8 mouse cellular contexts compared by ENCODE assay signal in genomic region chr11:20201661-20202101, GRCm38 (mm10). TPM values are rescaled to one million over a fixed set of nuclear protein-coding genes. Genes with fewer than 3 reads are reported as not detected.
A peak's percentile ranks its signal among the peaks of the same experiment; 100 is the strongest.
DNase-seq lines count a peak whose midpoint lies in the region; ATAC-seq and TF ChIP-seq lines count a peak whose summit lies in the region.

No protein-coding gene starts in this region.

- peak overlapping the region; percentile 97 for H3K4me3 ChIP-seq in spleen, adult 2 months (ENCODE audit: extremely low read depth, insufficient read depth, insufficient read length)
- H3K4me3 ChIP-seq in brown adipose tissue, adult 24 weeks (ENCODE audit: insufficient read depth, low read depth, low read length) = peak overlapping the region; percentile 100
- peak overlapping the region; percentile 100 for H3K4me3 ChIP-seq in intestine, embryonic 15.5 days (replicated peaks)
- H3K4me3 ChIP-seq in liver, embryonic 11.5 days (ENCODE audit: low read depth, low read length) = peak overlapping the region; percentile 87
- peak overlapping the region; percentile 98 for H3K4me3 ChIP-seq in midbrain, embryonic 16.5 days (ENCODE audit: low read depth, low read length)

- no peaks in the 10 kb centered on the region for H3K36me3 ChIP-seq in spleen, adult 2 months (ENCODE audit: control insufficient read depth, insufficient read depth, low read length)
- H3K36me3 ChIP-seq in intestine, embryonic 15.5 days = no peaks in the 10 kb centered on the region
- no peaks in the 10 kb centered on the region for H3K36me3 ChIP-seq in liver, embryonic 11.5 days (ENCODE audit: control insufficient read depth, insufficient read depth, low read length)
- no peaks in the 10 kb centered on the region for H3K36me3 ChIP-seq in midbrain, embryonic 16.5 days (ENCODE audit: control insufficient read depth, insufficient read depth, low read length)

- H3K9me3 ChIP-seq in intestine, embryonic 15.5 days = no peaks in the 10 kb centered on the region
- H3K9me3 ChIP-seq in liver, embryonic 11.5 days (ENCODE audit: control insufficient read depth, low read length) = no peaks in the 10 kb centered on the region
- H3K9me3 ChIP-seq in midbrain, embryonic 16.5 days (replicated peaks; ENCODE audit: control insufficient read depth, low read length, poor library complexity, severe bottlenecking) = no peaks in the 10 kb centered on the region

- no peak for TF ChIP-seq POLR2A in spleen, adult 2 months (IDR thresholded peaks at IDR 0.05; ENCODE audit: low read depth, low read length)

- no peak for TF ChIP-seq CTCF in spleen, adult 2 months (IDR thresholded peaks at IDR 0.05; ENCODE audit: extremely low read depth, insufficient read depth, insufficient read length, insufficient replicate concordance)

- DNase-seq in spleen, adult 2 months (ENCODE audit: low read depth in 1 of 2, low spot score in 2 of 2) = no peak
- no peak for DNase-seq in spleen, postnatal 14 days (ENCODE audit: low spot score in 2 of 2)
- peak; percentile 32 for DNase-seq in forelimb bud, embryonic 11.5 days (ENCODE audit: low read depth, low spot score)
- no peak for DNase-seq in liver, embryonic 11.5 days (ENCODE audit: low spot score)
- DNase-seq in urinary bladder, postnatal 14 days (ENCODE audit: low spot score) = peak; percentile 47

- WGBS in spleen, adult 2 months = 1% methylated on average over 40 of the region's 40 CpGs
- under 1% methylated on average over 40 of the region's 40 CpGs for WGBS in intestine, embryonic 15.5 days
- under 1% methylated on average over 40 of the region's 40 CpGs for WGBS in liver, embryonic 11.5 days
- WGBS in midbrain, embryonic 16.5 days = under 1% methylated on average over 40 of the region's 40 CpGs

- no peaks in the 10 kb centered on the region for H3K27me3 ChIP-seq in spleen, adult 2 months (ENCODE audit: control insufficient read depth, insufficient read depth, low read length)
- no peaks in the 10 kb centered on the region for H3K27me3 ChIP-seq in intestine, embryonic 15.5 days (replicated peaks)
- no peaks in the 10 kb centered on the region for H3K27me3 ChIP-seq in liver, embryonic 11.5 days (replicated peaks; ENCODE audit: control insufficient read depth, insufficient read depth, low read length)
- no peaks in the 10 kb centered on the region for H3K27me3 ChIP-seq in midbrain, embryonic 16.5 days (ENCODE audit: control insufficient read depth, insufficient read depth, low read depth, low read length)

- peak overlapping the region; percentile 99 for H3K9ac ChIP-seq in intestine, embryonic 15.5 days
- peak overlapping the region; percentile 92 for H3K9ac ChIP-seq in liver, embryonic 11.5 days (ENCODE audit: low read depth, low read length)
- peak overlapping the region; percentile 96 for H3K9ac ChIP-seq in midbrain, embryonic 16.5 days (ENCODE audit: low read depth, low read length)

- H3K4me2 ChIP-seq in intestine, embryonic 15.5 days (replicated peaks) = peak overlapping the region; percentile 66
- peak overlapping the region; percentile 86 for H3K4me2 ChIP-seq in liver, embryonic 11.5 days
- H3K4me2 ChIP-seq in midbrain, embryonic 16.5 days (ENCODE audit: low read length) = peak overlapping the region; percentile 84

- H3K27ac ChIP-seq in spleen, adult 2 months (ENCODE audit: insufficient read depth, low read length) = peak overlapping the region; percentile 90
- H3K27ac ChIP-seq in brown adipose tissue, adult 24 weeks (replicated peaks; ENCODE audit: low read depth, low read length) = peak overlapping the region; percentile 89
- H3K27ac ChIP-seq in intestine, embryonic 15.5 days = peak overlapping the region; percentile 95
- peak overlapping the region; percentile 79 for H3K27ac ChIP-seq in liver, embryonic 11.5 days (ENCODE audit: low read depth, low read length)
- peak overlapping the region; percentile 97 for H3K27ac ChIP-seq in midbrain, embryonic 16.5 days (ENCODE audit: low read length)

- peaks cover 13% of the 10 kb centered on the region; the same call in 1 of the 2 replicates for H3K4me1 ChIP-seq in spleen, adult 2 months (ENCODE audit: control insufficient read depth, insufficient read depth, insufficient read length)
- H3K4me1 ChIP-seq in brown adipose tissue, adult 24 weeks (ENCODE audit: control insufficient read depth, insufficient read depth, insufficient read length, low read length) = peaks cover 17% of the 10 kb centered on the region
- H3K4me1 ChIP-seq in intestine, embryonic 15.5 days (replicated peaks) = peaks cover 15% of the 10 kb centered on the region
- peaks cover 33% of the 10 kb centered on the region for H3K4me1 ChIP-seq in liver, embryonic 11.5 days (replicated peaks; ENCODE audit: control insufficient read depth, insufficient read depth, low read length)
- peaks cover 34% of the 10 kb centered on the region for H3K4me1 ChIP-seq in midbrain, embryonic 16.5 days (ENCODE audit: control insufficient read depth, insufficient read depth, low read length)

- ATAC-seq in intestine, embryonic 15.5 days = peak; percentile 37
- peak; percentile 8; the same call in 1 of the 2 replicates for ATAC-seq in liver, embryonic 11.5 days (replicated peaks; ENCODE audit: low FRiP score)
- peak; percentile 46 for ATAC-seq in midbrain, embryonic 16.5 days

RNA-seq across cellular contexts. Expression of gene Rab1a, which starts 0.4 kb away (rescaled TPM):
- polyA plus RNA-seq in spleen, adult 2 months (2012; rRNA removed) = 21.9 and 25.1 TPM in 2 replicates
- polyA plus RNA-seq in brown adipose tissue, adult 24 weeks (2012; ENCODE audit: insufficient read depth, insufficient read length, missing spikeins) = 180 and 204 TPM in 2 replicates
- 329 and 363 TPM in 2 replicates for polyA plus RNA-seq in intestine, embryonic 15.5 days (2015; fragmentation: Nextera tagmentation; extraction: Ambion mirVana)
- polyA plus RNA-seq in liver, embryonic 11.5 days (2014; fragmentation: Nextera tagmentation; extraction: Ambion mirVana) = 180 and 186 TPM in 2 replicates
- 313 and 318 TPM in 2 replicates for polyA plus RNA-seq in midbrain, embryonic 16.5 days (2015; fragmentation: Nextera tagmentation; extraction: Ambion mirVana)

RNA-seq across cellular contexts. Expression of gene Cep68, which starts 47.5 kb away (rescaled TPM):
- 14.9 and 18.3 TPM in 2 replicates for polyA plus RNA-seq in spleen, adult 2 months (2012; rRNA removed)
- 12.9 and 14.2 TPM in 2 replicates for polyA plus RNA-seq in brown adipose tissue, adult 24 weeks (2012; ENCODE audit: insufficient read depth, insufficient read length, missing spikeins)
- 22.4 and 24.5 TPM in 2 replicates for polyA plus RNA-seq in intestine, embryonic 15.5 days (2015; fragmentation: Nextera tagmentation; extraction: Ambion mirVana)
- polyA plus RNA-seq in liver, embryonic 11.5 days (2014; fragmentation: Nextera tagmentation; extraction: Ambion mirVana) = 25.8 and 27.4 TPM in 2 replicates
- polyA plus RNA-seq in midbrain, embryonic 16.5 days (2015; fragmentation: Nextera tagmentation; extraction: Ambion mirVana) = 26.6 and 26.7 TPM in 2 replicates

Comparison
In these comparisons a context has a peak if more than half of its experiments do, and no peak if none do; other contexts are left out.
1. DNase-seq: peak in forelimb bud, embryonic 11.5 days (single experiment) and urinary bladder, postnatal 14 days (single experiment); none in spleen, adult 2 months (0 of 2), spleen, postnatal 14 days (0 of 2) and liver, embryonic 11.5 days (single experiment).
2. Peak in every context shown above with its lines, with median percentiles within 50 percentile points of each other: H3K27ac ChIP-seq, H3K4me3 ChIP-seq, ATAC-seq, H3K4me2 ChIP-seq and H3K9ac ChIP-seq.